Mouse (Mus musculus) intestine, embryonic 15.5 days (tissue): ENCODE results near the gene Gpr146. TPM values are rescaled to one million over a fixed set of nuclear protein-coding genes. Genes with fewer than 3 reads are reported as not detected.

Experiments
- ATAC-seq: fragments of 200-750 bp; cut with Nextera tagmentation; 2 replicates; pipeline ENCODE4 v1.8.0; 2017; ENCODE audit warnings: moderate TSS enrichment, moderate library complexity
- H3K27ac ChIP-seq: fragments of 300-500 bp; sonication (generic); 2 replicates; pipeline ENCODE4 v1.5.1; 2015; ENCODE audit warnings: mild to moderate bottlenecking, inconsistent platforms
- H3K27me3 ChIP-seq: fragments of 300-500 bp; sonication (generic); replicated peaks from 2 replicates; pipeline ENCODE4 v1.6.1; 2015; ENCODE audit warnings: inconsistent platforms
- H3K36me3 ChIP-seq: fragments of 300-500 bp; sonication (generic); 2 replicates; pipeline ENCODE4 v1.6.1; 2015; ENCODE audit warnings: inconsistent platforms
- H3K4me1 ChIP-seq: fragments of 300-500 bp; sonication (generic); replicated peaks from 2 replicates; pipeline ENCODE4 v1.6.1; 2015; ENCODE audit warnings: inconsistent platforms
- H3K4me2 ChIP-seq: fragments of 300-500 bp; sonication (generic); replicated peaks from 2 replicates; pipeline ENCODE4 v1.6.1; 2015; ENCODE audit warnings: mild to moderate bottlenecking, inconsistent platforms
- H3K4me3 ChIP-seq: fragments of 300-500 bp; sonication (generic); replicated peaks from 2 replicates; pipeline ENCODE4 v1.5.1; 2015; ENCODE audit warnings: inconsistent platforms
- H3K9ac ChIP-seq: fragments of 300-500 bp; sonication (generic); 2 replicates; pipeline ENCODE4 v1.6.1; 2015; ENCODE audit warnings: inconsistent platforms
- H3K9me3 ChIP-seq: fragments of 300-500 bp; sonication (generic); 2 replicates; pipeline ENCODE4 v1.6.1; 2016; ENCODE audit warnings: inconsistent platforms
- WGBS: fragments of 180-500 bp; shearing (Covaris S2); methylation state at CpG from one replicate; pipeline ENCODE4 v1.1.7; 2015; 5-methylcytosine and 5-hydroxymethylcytosine counted together
- polyA plus RNA-seq: library from polyadenylated mRNA; unstranded; fragments of >200 nt; fragmentation: Nextera tagmentation; extraction: Ambion mirVana; gene quantifications from 2 replicates; pipeline ENCODE4 v1.2.1, GENCODE M21; 2015

Gene Gpr146
- polyA plus RNA-seq, 1 experiment from 2014 or later: 2.2 TPM

GRCm38 (mm10) chr5:139397359-139397916 is 19.9 kb downstream of the Gpr146 start:
- Histone ChIP-seq H3K9me3 (no peaks in the 10 kb centered on the region), H3K27ac (no peak overlapping the region), H3K4me1 (0 out of 2 replicates have a peak, but pooled peaks cover 7% of the 10 kb centered on the region), H3K4me2 (no peak overlapping the region), H3K27me3 (no peaks in the 10 kb centered on the region), H3K36me3 (no peaks in the 10 kb centered on the region), H3K4me3 (no peak overlapping the region), H3K9ac (no peak overlapping the region)
- no peak for ATAC-seq
- 88% methylated on average over 4 of the region's 4 CpGs for WGBS

- Histone ChIP-seq H3K4me3 (no peak overlapping the region), H3K36me3 (no peaks in the 10 kb centered on the region), H3K4me1 (0 out of 2 replicates have a peak, but pooled peaks cover 7% of the 10 kb centered on the region), H3K4me2 (no peak overlapping the region), H3K9me3 (no peaks in the 10 kb centered on the region), H3K27ac (no peak overlapping the region), H3K9ac (no peak overlapping the region), H3K27me3 (no peaks in the 10 kb centered on the region)
- peak; percentile 74 for ATAC-seq
- 31% methylated on average over 5 of the region's 5 CpGs for WGBS
Observed at GRCm38 (mm10) chr5:139397959-139398753, 20.7 kb downstream of the Gpr146 start.

- Histone ChIP-seq H3K9ac (no peak overlapping the region), H3K27me3 (no peaks in the 10 kb centered on the region), H3K4me3 (no peak overlapping the region), H3K4me1 (0 out of 2 replicates have a peak, but pooled peaks cover 7% of the 10 kb centered on the region), H3K36me3 (no peaks in the 10 kb centered on the region), H3K27ac (no peak overlapping the region), H3K9me3 (no peaks in the 10 kb centered on the region), H3K4me2 (no peak overlapping the region)
- 75% methylated on average over 5 of the region's 5 CpGs for WGBS
- ATAC-seq: no peak
Observed at GRCm38 (mm10) chr5:139398786-139399185, 21.3 kb downstream of the Gpr146 start.

- no peak for ATAC-seq
- WGBS: 89% methylated on average over 14 of the region's 14 CpGs
Observed at GRCm38 (mm10) chr5:139399991-139400390, 22.5 kb downstream of the Gpr146 start.

GRCm38 (mm10) chr5:139402106-139402505 is 24.6 kb downstream of the Gpr146 start:
- Histone ChIP-seq H3K27ac (no peak overlapping the region), H3K4me1 (0 out of 2 replicates have a peak, but pooled peaks cover 7% of the 10 kb centered on the region), H3K9me3 (no peaks in the 10 kb centered on the region), H3K36me3 (no peaks in the 10 kb centered on the region), H3K9ac (no peak overlapping the region), H3K4me2 (no peak overlapping the region), H3K27me3 (no peaks in the 10 kb centered on the region), H3K4me3 (no peak overlapping the region)
- no peak for ATAC-seq
- 95% methylated on average over 2 of the region's 2 CpGs for WGBS

More at GRCm38 (mm10) chr5:139399991-139400390, 22.5 kb downstream of the Gpr146 start:
- Histone ChIP-seq H3K4me1 (0 out of 2 replicates have a peak, but pooled peaks cover 7% of the 10 kb centered on the region), H3K27me3 (no peaks in the 10 kb centered on the region), H3K9ac (no peak overlapping the region), H3K4me2 (no peak overlapping the region), H3K9me3 (no peaks in the 10 kb centered on the region), H3K36me3 (no peaks in the 10 kb centered on the region), H3K27ac (no peak overlapping the region), H3K4me3 (no peak overlapping the region)

- no peak overlapping the region for H3K4me2 ChIP-seq
- no peaks in the 10 kb centered on the region for H3K27me3 ChIP-seq
- H3K4me1 ChIP-seq: 0 out of 2 replicates have a peak, but pooled peaks cover under 1% of the 10 kb centered on the region
- no peaks in the 10 kb centered on the region for H3K9me3 ChIP-seq
- no peak overlapping the region for H3K9ac ChIP-seq
- no peaks in the 10 kb centered on the region for H3K36me3 ChIP-seq
- H3K4me3 ChIP-seq: no peak overlapping the region
- WGBS: 84% methylated on average over 8 of the region's 8 CpGs
- no peak overlapping the region for H3K27ac ChIP-seq
- ATAC-seq: no peak
Observed at GRCm38 (mm10) chr5:139403692-139404260, 26.3 kb downstream of the Gpr146 start.

GRCm38 (mm10) chr5:139404801-139405401 is 27.4 kb downstream of the Gpr146 start, which contains the start of gene C130050O18Rik:
Gene C130050O18Rik (plus strand): TSS chr5:139405280.
- Histone ChIP-seq H3K27ac (no peak within 1 kb of the TSS), H3K4me1 (no peaks in the 10 kb centered on the region; the same call in 1 of the 2 replicates), H3K9ac (no peak within 1 kb of the TSS; the same call in 1 of the 2 replicates), H3K36me3 (no peaks in the 10 kb centered on the region), H3K4me2 (no peak within 1 kb of the TSS), H3K4me3 (no peak within 1 kb of the TSS), H3K9me3 (no peaks in the 10 kb centered on the region), H3K27me3 (no peaks in the 10 kb centered on the region)
- 73% methylated on average over 6 of the region's 6 CpGs for WGBS
- ATAC-seq: no peak

- no peak overlapping the region for H3K27ac ChIP-seq
- H3K9ac ChIP-seq: no peak overlapping the region
- H3K9me3 ChIP-seq: no peaks in the 10 kb centered on the region
- WGBS: 66% methylated on average over 7 of the region's 7 CpGs
- no peak for ATAC-seq
- no peak overlapping the region for H3K4me2 ChIP-seq
- no peak overlapping the region for H3K4me3 ChIP-seq
- H3K36me3 ChIP-seq: no peaks in the 10 kb centered on the region
- no peaks in the 10 kb centered on the region; the same call in 1 of the 2 replicates for H3K4me1 ChIP-seq
- H3K27me3 ChIP-seq: no peaks in the 10 kb centered on the region
Observed at GRCm38 (mm10) chr5:139405478-139405877, 28.0 kb downstream of the Gpr146 start.

GRCm38 (mm10) chr5:139405953-139406352 is 28.5 kb downstream of the Gpr146 start:
- WGBS: 70% methylated on average over 3 of the region's 3 CpGs
- Histone ChIP-seq H3K36me3 (no peaks in the 10 kb centered on the region), H3K9ac (no peak overlapping the region), H3K9me3 (no peaks in the 10 kb centered on the region), H3K27me3 (no peaks in the 10 kb centered on the region), H3K4me3 (no peak overlapping the region), H3K4me2 (no peak overlapping the region), H3K4me1 (no peaks in the 10 kb centered on the region; the same call in 1 of the 2 replicates), H3K27ac (no peak overlapping the region)
- ATAC-seq: no peak

GRCm38 (mm10) chr5:139407121-139407885 is 29.8 kb downstream of the Gpr146 start:
- Histone ChIP-seq H3K4me1 (peaks cover 4% of the 10 kb centered on the region; the same call in 1 of the 2 replicates), H3K4me2 (no peak overlapping the region), H3K27me3 (no peaks in the 10 kb centered on the region), H3K27ac (no peak overlapping the region), H3K36me3 (no peaks in the 10 kb centered on the region), H3K4me3 (no peak overlapping the region), H3K9ac (no peak overlapping the region), H3K9me3 (no peaks in the 10 kb centered on the region)
- ATAC-seq: no peak
- WGBS: 89% methylated on average over 14 of the region's 14 CpGs

GRCm38 (mm10) chr5:139408511-139408910 is 31.0 kb downstream of the Gpr146 start:
- Histone ChIP-seq H3K27me3 (no peaks in the 10 kb centered on the region), H3K9me3 (no peaks in the 10 kb centered on the region), H3K36me3 (no peaks in the 10 kb centered on the region), H3K4me2 (no peak overlapping the region), H3K9ac (no peak overlapping the region), H3K4me3 (no peak overlapping the region), H3K4me1 (peaks cover 7% of the 10 kb centered on the region; the same call in 1 of the 2 replicates), H3K27ac (no peak overlapping the region)
- 69% methylated on average over 7 of the region's 7 CpGs for WGBS
- ATAC-seq: no peak
